Mouse (Mus musculus) embryonic facial prominence, embryonic 11.5 days (tissue): ENCODE measurements around the gene Sprr1a. TPM values are rescaled to one million over a fixed set of nuclear protein-coding genes. Genes with fewer than 3 reads are reported as not detected.
"Not testable (repeated sequence)": the region's sequence is repeated elsewhere in the genome, so short reads cannot be mapped to it uniquely, and the experiment has no call there.

Experiments used
- ATAC-seq: fragments of 200-750 bp; cut with Nextera tagmentation; replicated peaks from 2 replicates; pipeline ENCODE4 v1.8.0; 2017; ENCODE audit warnings: low read depth; ENCODE audit not compliant: insufficient number of reproducible peaks, low FRiP score, low TSS enrichment
- DNase-seq: peaks from one replicate; pipeline ENCODE4 v3.0.0-alpha.2; 2015; ENCODE audit warnings: low spot score
- H3K27ac ChIP-seq: fragments of 300-500 bp; sonication (generic); replicated peaks from 2 replicates; pipeline ENCODE4 v1.5.1; 2014; ENCODE audit warnings: mild to moderate bottlenecking, low read depth, low read length, control low read depth
- H3K27me3 ChIP-seq: fragments of 300-500 bp; sonication (generic); 2 replicates; pipeline ENCODE4 v1.6.1; 2014; ENCODE audit warnings: mild to moderate bottlenecking, low read length, moderate library complexity, mixed read lengths; ENCODE audit not compliant: control insufficient read depth, insufficient read depth
- H3K36me3 ChIP-seq: fragments of 300-500 bp; sonication (generic); replicated peaks from 2 replicates; pipeline ENCODE4 v1.6.1; 2014; ENCODE audit warnings: low read depth, mild to moderate bottlenecking, low read length, moderate library complexity, mixed read lengths; ENCODE audit not compliant: control insufficient read depth, insufficient read depth
- H3K4me1 ChIP-seq: fragments of 300-500 bp; sonication (generic); 2 replicates; pipeline ENCODE4 v1.6.1; 2014; ENCODE audit warnings: low read length, mixed read lengths; ENCODE audit not compliant: control insufficient read depth, insufficient read depth
- H3K4me2 ChIP-seq: fragments of 300-500 bp; sonication (generic); 2 replicates; pipeline ENCODE4 v1.6.1; 2014; ENCODE audit warnings: low read depth, mild to moderate bottlenecking, control low read depth, low read length, moderate library complexity
- H3K4me3 ChIP-seq: fragments of 300-500 bp; sonication (generic); 2 replicates; pipeline ENCODE4 v1.5.1; 2014; ENCODE audit warnings: low read depth, low read length, control low read depth
- H3K9ac ChIP-seq: fragments of 300-500 bp; sonication (generic); replicated peaks from 2 replicates; pipeline ENCODE4 v1.6.1; 2014; ENCODE audit warnings: mild to moderate bottlenecking, control low read depth, low read length
- H3K9me3 ChIP-seq: fragments of 300-500 bp; sonication (generic); replicated peaks from 2 replicates; pipeline ENCODE4 v1.6.1; 2016; ENCODE audit warnings: mild to moderate bottlenecking, low read length, inconsistent platforms, mixed read lengths; ENCODE audit not compliant: control insufficient read depth
- WGBS: fragments of 180-500 bp; shearing (Covaris S2); extraction: QIAGEN DNeasy Blood & Tissue Kit; methylation state at CpG from one replicate; pipeline ENCODE4 v1.1.7; 2014; 5-methylcytosine and 5-hydroxymethylcytosine counted together
- polyA plus RNA-seq: library from polyadenylated mRNA; unstranded; fragments of >200 nt; fragmentation: Nextera tagmentation; extraction: Ambion mirVana; gene quantifications from 2 replicates; pipeline ENCODE4 v1.2.1, GENCODE M21; 2014

The Sprr1a gene
- 0.36 TPM in 1 of 2 replicates, not detected in the other for polyA plus RNA-seq

DNA sequence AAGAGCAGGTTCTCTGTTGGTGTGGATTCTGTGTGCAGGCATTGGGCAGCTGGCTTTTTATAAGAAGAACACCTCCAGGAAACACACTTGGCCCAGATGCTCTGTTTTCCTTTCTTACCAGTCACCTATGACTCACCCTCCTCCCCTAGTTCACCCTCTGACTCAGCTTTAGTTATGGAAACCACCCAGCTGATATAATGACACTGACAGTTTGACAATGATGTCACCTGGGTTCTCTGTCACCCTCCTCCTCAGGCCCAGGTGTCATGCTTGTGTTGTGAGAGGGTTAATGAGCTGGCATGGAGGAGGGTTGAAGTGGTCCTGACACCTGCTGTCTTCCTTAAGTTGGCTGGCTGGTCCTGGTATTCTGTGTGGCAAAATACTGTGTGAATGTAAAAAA, at the start of gene Sprr1a:
Gene Sprr1a, minus strand, starts transcription at position 33 of the 400 bp plus-strand sequence.
- H3K9me3 ChIP-seq = no peaks in the 10 kb centered on the region
- H3K9ac ChIP-seq = no peak within 1 kb of the TSS
- DNase-seq (no peak), ATAC-seq (no peak)
- no peak within 1 kb of the TSS for H3K4me3 ChIP-seq
- H3K36me3 ChIP-seq = no peaks in the 10 kb centered on the region
- no peaks in the 10 kb centered on the region for H3K4me1 ChIP-seq
- H3K27ac ChIP-seq = no peak within 1 kb of the TSS
- no peaks in the 10 kb centered on the region for H3K27me3 ChIP-seq
- H3K4me2 ChIP-seq = no peak within 1 kb of the TSS

DNA sequence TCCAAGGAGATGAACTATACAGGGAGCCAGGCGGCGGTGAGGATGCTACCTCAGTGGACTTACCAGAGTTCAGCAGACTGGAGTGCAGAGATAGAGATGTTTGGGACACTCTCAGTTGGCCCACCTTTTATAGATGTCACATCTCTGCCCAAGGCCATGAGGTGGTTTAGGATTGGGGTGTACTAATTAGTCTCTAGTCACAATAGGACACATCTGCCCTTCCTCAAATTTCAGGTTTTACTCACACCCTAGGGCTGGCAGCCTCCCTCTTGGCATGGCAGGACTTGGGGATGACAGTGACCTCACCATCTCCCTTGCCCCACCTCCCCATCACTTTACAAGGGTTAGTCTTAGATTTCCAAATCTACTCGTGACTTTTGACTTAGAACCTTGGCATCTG, 48.7 kb upstream of the Sprr1a start, which contains the start of gene 2310046K23Rik:
Gene 2310046K23Rik, minus strand, starts transcription at position 101 of the 400 bp plus-strand sequence.
- Histone ChIP-seq H3K4me3 (no peak within 1 kb of the TSS), H3K4me2 (no peak within 1 kb of the TSS), H3K27ac (no peak within 1 kb of the TSS), H3K36me3 (no peaks in the 10 kb centered on the region), H3K4me1 (no peaks in the 10 kb centered on the region), H3K9ac (no peak within 1 kb of the TSS), H3K9me3 (no peaks in the 10 kb centered on the region), H3K27me3 (no peaks in the 10 kb centered on the region)
- ATAC-seq = no peak
- 83% methylated on average over 3 of the region's 3 CpGs for WGBS
- no peak for DNase-seq

DNA sequence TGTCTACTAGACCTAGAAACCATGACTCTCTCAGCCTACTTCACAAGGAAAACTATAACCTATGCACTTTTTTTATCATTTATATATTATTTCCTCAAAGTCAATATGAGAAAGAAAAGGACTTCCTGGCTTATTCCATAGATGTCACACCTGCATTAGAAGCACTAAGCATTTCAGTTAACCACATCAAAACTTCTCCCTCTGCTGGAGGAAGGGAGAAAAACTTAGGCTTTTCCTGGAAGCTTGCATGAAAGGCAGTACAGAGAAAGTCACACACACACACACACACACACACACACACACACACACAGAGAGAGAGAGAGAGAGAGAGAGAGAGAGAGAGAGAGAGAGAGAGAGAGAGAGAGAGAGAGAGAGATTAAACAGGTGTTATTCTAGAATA, 26.6 kb upstream of the Sprr1a start:
- H3K4me2 ChIP-seq = no peak overlapping the region

DNA sequence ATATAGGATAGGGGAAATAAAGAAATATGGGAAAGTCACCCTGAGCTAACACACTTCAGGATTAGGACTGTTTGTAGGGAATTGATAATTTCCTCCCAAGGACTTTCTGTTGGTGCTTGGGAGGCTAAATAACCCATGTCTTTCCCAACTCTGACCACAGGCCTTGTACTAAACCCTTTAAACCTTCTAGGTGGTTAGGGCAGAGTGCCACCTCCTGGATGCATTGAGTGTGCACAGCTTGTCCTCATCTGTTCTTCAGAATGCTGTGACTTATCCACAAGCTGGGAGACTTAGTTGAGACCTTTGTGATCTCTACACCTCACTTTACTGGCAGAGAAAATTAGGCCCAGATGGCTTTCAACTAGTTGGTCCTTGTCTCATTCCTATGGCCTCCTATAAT, 25.1 kb upstream of the Sprr1a start:
- Histone ChIP-seq H3K9ac (no peak overlapping the region), H3K4me1 (no peaks in the 10 kb centered on the region), H3K36me3 (no peaks in the 10 kb centered on the region), H3K27me3 (no peaks in the 10 kb centered on the region), H3K9me3 (no peaks in the 10 kb centered on the region), H3K4me3 (no peak overlapping the region), H3K4me2 (no peak overlapping the region), H3K27ac (no peak overlapping the region)
- peak; percentile 49 for DNase-seq
- ATAC-seq = no peak

More for the DNA sequence above, 26.6 kb upstream of the Sprr1a start:
- no peak overlapping the region for H3K9ac ChIP-seq
- no peak overlapping the region for H3K27ac ChIP-seq
- no peak overlapping the region for H3K4me3 ChIP-seq
- no peaks in the 10 kb centered on the region for H3K9me3 ChIP-seq
- H3K27me3 ChIP-seq = no peaks in the 10 kb centered on the region
- H3K4me1 ChIP-seq = no peaks in the 10 kb centered on the region
- ATAC-seq (no peak), DNase-seq (peak; percentile 36)
- H3K36me3 ChIP-seq = no peaks in the 10 kb centered on the region

DNA sequence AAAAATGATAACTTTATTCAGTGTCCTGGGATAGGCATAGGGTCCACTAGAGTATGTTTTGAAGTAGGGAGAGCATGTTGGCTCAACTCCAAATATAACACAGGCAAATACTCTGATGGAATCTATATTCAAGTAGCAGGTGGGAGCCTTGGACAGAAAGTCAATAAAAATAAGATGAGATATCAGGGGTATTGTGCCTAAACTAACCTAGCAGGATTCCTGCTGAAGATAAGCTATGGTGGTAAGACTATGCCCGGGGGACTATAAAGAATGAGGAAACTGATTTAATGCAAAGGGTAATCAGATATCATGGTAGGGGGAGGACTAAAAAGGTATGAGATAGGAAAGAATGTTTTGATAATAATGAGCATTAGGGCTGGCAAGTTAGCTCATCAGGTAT, 22.5 kb upstream of the Sprr1a start:
- Histone ChIP-seq H3K27ac (no peak overlapping the region), H3K36me3 (no peaks in the 10 kb centered on the region), H3K27me3 (no peaks in the 10 kb centered on the region), H3K9me3 (no peaks in the 10 kb centered on the region), H3K4me1 (no peaks in the 10 kb centered on the region), H3K9ac (no peak overlapping the region), H3K4me2 (no peak overlapping the region), H3K4me3 (no peak overlapping the region)
- ATAC-seq (no peak), DNase-seq (no peak)
- 83% methylated on average over 1 of the region's 1 CpGs for WGBS

DNA sequence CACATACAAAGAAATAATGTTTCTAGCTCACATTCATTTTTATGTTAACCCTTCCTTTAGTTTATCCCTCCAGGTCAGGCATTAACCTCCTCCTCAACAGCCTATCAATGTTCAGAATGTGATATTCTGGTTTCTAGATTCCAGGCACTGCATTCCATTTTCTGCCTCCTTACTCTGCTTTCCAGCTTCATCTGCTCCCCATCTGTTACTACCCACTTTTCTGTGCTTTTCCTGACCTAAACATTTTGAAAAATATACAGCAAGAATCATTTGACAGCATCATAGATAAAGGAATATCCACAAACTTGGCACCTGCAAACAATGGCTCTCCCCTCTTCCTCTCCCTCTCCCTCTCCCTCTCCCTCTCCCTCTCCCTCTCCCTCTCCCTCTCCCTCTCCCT, 17.8 kb upstream of the Sprr1a start:
- Histone ChIP-seq H3K27ac (no peak overlapping the region), H3K36me3 (no peaks in the 10 kb centered on the region), H3K9me3 (no peaks in the 10 kb centered on the region), H3K4me2 (no peak overlapping the region), H3K4me3 (no peak overlapping the region), H3K9ac (no peak overlapping the region), H3K27me3 (no peaks in the 10 kb centered on the region), H3K4me1 (no peaks in the 10 kb centered on the region)
- DNase-seq (no peak), ATAC-seq (no peak)

DNA sequence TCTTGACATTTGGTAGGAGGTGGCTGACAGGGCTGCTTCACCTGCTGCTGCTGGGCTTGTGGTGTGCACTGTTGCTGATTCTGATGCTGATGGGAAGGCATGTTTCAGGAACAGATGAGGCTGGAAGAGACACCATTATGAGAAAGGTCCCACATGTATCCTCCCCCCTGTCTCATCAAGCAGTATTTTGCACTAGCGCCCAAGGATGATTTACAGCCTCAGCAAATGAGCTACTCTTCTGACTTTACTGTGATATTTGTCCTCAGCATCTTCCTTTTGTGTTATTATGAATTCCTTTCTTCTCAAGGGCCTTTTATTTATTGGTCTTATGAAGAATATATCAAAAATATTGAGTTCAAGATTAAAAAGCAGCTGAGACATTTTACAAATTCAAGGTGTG, 14.7 kb upstream of the Sprr1a start, which contains the start of gene Sprr4:
Gene Sprr4, minus strand, starts transcription at position 101 of the 400 bp plus-strand sequence.
- no peak within 1 kb of the TSS for H3K9ac ChIP-seq
- H3K4me3 ChIP-seq = no peak within 1 kb of the TSS
- no peaks in the 10 kb centered on the region for H3K4me1 ChIP-seq
- H3K27me3 ChIP-seq = no peaks in the 10 kb centered on the region
- ATAC-seq (no peak), DNase-seq (no peak)
- 92% methylated on average over 1 of the region's 1 CpGs for WGBS
- no peak within 1 kb of the TSS for H3K27ac ChIP-seq
- no peaks in the 10 kb centered on the region for H3K36me3 ChIP-seq
- no peaks in the 10 kb centered on the region for H3K9me3 ChIP-seq
- no peak within 1 kb of the TSS for H3K4me2 ChIP-seq

DNA sequence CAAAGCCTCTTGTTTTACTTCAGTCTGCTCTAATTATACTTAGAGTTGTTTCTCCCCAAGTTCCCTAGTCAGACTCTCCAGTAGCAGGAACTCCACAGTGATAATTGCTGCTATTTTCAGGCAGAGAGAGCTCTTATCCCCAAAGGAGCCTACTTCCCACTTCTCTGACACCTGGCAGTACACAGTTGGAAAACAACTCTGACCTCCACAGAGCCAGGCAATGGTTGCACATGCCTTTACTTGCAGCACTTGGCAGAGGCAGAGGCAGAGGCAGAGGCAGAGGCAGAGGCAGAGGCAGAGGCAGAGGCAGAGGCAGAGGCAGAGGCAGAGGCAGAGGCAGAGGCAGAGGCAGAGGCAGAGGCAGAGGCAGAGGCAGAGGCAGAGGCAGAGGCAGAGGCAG, 4.6 kb upstream of the Sprr1a start:
- H3K4me1 ChIP-seq, DNase-seq, H3K27me3 ChIP-seq, H3K4me2 ChIP-seq, H3K9ac ChIP-seq, ATAC-seq, H3K36me3 ChIP-seq, H3K4me3 ChIP-seq, H3K9me3 ChIP-seq, H3K27ac ChIP-seq: not testable (repeated sequence)
